Mouse (Mus musculus): ENCODE results near the gene Mindy2.
A peak's percentile ranks its signal among the peaks of the same experiment; 100 is the strongest.

Gene Mindy2

DNA sequence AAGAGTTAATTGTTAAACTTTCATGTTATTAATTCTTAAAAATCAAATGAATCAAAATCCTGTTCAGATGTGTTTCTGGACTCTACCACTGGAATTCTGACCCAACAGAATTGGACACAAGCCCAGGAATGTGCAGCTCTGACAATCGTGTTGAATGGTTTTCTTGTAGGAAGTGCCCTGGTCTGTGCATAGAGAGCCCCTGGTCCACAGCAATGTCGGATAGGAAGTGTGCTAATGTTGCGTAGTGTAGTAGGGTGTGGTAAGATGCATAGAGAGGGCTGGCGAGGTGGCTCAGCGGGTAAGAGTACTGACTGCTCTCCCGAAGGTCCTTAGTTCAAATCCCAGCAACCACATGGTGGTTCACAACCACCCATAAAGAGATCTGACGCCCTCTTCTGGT is 9.8 kb upstream of the Mindy2 start:
- DNase-seq (ENCODE audit: low spot score) = no peak

DNA sequence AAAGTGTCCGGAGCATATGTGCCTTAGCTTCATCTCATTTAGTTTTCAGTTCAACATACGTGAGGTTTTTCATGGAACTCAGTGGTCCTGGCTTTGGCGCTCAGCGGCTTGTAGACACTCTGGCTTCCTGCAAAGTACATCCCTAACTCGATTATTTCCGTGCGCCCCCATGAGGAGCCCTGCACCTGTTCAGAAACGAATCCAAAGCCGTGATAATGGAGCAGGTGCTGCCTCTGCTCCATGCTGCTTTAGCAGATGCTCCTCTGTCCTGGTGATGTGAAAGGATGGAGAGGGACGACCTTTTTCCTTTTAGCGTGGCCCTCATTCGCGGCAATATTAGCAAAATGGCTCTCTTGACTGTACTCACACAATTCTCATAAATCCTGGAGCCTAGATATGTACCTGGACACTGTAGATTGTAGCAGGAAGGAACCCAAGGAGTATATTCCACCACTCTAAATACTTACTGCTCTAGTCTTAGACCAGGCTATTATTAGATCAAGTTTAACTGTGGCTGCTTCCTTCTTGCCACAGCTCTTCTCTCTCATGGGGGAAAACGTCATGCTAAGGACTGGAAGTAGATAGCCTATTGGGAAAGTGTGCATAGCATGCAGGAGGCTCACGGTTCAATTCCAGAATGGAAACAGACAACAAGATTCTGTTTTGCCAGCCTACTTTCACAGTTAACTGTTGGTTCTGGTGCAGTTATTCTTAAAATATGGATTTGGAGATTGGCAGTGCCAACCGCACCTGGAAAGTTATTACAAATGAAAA is 8.6 kb upstream of the Mindy2 start:
- DNase-seq (ENCODE audit: low spot score) = no peak

DNA sequence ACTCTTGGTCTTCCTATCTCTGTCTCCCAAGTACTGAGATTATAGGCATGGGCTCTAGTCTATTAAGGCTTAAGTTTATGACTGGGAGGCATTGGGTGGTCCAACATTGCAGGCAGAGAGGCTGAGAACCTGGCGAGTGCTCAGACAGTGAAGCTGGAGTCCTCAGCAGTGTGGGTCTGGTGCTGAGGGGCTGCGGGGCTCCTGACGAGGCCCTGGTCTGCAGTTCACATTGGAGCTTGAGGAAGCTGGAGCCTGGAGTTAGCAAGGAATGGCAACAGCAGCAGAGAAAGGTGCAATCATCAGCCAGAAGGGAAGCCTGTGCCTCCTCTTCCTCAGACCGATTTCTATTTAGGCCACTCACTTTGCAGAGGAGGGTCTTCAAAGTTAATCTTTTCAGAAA is 7.9 kb upstream of the Mindy2 start:
- no peak for DNase-seq (ENCODE audit: low spot score)

DNA sequence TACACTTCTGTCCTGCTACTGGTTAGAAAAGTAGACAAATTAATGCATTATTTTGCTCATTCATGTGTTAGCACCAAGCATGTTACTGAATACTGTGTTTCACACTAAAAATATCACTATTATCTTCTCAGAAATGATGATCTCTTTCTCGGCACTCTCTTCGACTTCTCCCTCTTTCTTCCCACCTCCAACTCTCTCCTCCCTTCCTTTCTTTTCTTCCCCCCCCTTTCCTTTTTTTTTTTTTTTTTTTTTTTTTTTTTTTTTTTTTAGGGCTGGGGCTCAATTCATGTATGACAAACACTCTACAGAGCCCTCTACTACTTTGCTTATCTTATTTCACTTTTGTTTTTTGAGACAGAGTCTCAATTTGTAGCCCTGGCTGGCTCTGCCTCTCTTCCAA is 1.3 kb upstream of the Mindy2 start:
- DNase-seq (ENCODE audit: low spot score) = no peak

DNA sequence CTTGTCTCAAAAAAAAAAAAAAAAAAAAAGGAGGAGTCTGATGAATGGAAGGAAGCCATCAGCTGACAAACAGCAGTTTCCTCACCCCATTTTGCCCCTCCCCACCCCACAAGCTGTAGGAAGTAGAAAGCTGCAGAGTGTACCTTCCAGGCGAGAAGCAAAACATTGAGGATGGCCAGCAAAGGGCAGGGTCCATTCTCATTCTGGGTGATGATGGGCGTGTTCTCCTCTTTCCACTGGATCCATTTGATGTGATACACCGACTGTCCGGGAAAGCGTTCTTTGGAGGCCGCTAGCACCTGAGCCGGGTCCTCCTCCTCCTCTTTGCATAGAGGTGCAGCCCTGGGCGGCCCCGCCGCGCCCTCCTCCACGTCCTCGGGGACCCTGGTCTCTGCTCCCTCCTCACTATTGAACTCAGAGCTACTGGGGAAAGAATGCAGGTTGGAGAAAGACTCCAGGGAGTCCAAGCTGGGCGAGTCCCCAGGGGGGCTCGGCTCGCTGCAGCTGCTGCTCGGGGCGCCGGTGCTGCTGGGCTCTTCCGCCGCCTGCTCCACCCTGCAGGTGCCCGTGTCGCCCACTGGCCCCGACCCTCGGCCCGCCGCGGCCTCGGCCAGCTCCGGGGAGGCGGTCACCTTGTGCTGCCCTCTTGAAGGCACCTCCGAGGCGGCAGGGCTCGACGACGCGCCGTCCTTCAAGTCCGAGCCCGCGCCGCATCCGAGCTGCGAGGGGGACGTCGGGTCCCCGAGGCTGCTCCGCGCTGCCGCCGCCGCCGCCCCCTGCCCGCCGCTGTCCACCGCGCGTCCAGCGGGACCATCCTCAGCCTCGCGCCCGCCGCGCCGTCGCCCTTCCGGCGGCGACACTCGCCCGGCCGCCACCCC is 605 bp downstream of the Mindy2 start, which contains the start of gene Gm10642:
TSS of gene Gm10642 (plus strand) at position 122 of the 878 bp plus-strand sequence.
- peak; percentile 20 for DNase-seq (ENCODE audit: low spot score)

DNA sequence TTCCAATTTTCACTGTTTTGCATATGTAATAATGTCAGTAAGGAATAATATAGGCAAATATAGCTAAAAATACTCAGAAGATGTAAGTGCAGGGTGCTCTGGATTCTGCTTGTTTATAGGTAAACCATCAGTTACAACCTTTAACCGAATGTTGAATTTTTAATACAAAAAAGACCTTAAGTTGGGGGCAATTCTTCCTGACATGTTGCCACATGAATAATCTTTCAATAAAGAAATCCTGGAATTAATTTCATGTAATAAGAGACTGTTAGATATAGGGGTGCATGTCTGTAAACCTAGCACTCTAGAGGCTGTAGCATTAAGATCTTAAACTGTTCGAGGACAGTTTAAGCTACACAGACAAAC is 1.2 kb downstream of the Mindy2 start:
- no peak for DNase-seq (ENCODE audit: low spot score)

DNA sequence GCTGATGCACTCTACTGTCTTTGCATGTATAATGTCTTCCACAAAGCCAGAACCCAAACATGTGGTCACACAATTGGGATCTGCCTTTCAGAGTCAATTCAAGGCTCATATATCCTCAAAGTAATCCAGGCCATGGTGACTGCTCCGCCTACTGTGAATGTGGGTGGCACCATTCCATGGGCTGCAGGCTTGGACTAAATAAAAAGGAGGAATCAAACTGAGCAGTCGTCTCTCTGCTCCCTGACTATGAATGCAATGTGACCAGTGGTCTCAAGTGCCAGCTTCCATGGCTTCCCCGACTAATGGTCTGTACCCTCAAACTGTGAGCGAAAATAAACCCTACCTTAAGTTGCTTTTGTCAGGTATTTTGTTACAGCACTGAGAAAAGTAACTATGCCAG is 2.5 kb downstream of the Mindy2 start:
- no peak for DNase-seq (ENCODE audit: low spot score)

DNA sequence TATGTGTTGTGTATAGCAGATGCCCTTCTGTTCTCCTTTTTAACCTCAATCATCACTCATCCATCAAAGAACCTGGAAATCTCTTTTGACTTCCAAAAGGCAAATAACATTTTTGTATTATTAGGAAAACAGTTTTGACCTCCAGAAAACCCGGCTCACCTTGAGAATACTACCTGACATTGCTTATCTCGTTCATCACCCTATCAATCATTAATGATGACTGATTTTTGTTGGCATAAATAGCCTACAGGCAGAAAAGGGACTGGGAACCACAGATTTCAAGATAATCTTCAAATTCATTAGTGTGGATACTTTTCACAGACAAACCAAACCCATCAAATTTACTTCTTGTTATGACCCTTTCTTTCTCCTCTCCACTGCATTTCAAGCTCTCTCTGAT is 3.1 kb downstream of the Mindy2 start:
- no peak for DNase-seq (ENCODE audit: low spot score)

DNA sequence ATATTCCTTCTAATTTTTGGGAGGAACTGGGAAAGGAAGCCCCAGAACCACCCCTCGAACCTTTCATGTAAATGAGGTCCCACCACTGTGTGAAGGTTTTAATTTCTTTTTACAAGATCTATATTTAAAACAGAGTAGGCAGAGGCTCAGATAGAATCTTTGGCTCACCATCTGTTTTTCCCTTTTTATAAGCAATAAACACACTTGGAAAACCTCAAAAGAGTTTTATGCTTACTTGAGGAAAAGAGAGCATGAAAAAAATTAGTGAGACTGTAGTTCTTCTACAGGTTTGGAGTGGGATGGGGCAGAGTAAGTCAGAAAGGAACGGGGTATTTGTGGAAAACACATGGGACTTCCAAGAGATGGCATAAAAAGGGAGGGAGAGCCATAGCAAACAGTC is 4.8 kb downstream of the Mindy2 start:
- no peak for DNase-seq (ENCODE audit: low spot score)

DNA sequence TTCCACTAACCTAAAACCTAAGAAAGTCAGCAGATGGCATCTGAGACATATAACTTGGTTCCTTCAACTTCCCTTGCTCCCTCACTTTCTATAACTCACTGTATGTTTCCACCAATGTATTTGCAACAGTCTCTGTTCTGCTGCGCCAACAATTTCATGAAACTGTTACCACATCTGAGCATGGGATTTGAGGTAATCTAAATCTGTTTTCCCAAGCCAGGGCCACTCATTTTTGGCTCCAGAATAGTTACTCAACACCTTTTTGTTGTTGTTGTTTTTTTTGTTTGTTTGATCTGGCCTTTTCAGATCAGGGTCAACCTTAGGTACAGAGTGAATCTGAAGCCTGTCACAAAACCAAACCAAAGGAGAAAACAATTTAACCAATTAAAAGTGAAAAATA is 6.0 kb downstream of the Mindy2 start:
- no peak for DNase-seq (ENCODE audit: low spot score)

DNA sequence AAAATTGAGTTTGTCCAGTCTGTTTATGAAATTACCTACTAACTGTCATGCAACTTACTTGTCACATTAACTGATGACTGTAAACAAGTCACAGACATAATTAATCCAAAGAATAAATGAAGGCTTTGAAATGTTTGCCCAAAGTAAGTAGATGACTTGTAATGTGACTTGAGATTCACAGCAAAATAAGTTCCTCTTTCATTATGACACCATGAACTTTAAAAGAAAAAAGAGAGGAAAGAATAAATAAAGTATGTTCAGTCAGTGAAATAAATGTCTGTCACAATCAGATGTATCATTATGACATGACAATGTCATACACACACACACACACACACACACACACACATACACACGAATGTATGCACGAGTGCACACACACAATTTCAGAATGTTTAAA is 6.7 kb downstream of the Mindy2 start:
- DNase-seq (ENCODE audit: low spot score) = no peak

DNA sequence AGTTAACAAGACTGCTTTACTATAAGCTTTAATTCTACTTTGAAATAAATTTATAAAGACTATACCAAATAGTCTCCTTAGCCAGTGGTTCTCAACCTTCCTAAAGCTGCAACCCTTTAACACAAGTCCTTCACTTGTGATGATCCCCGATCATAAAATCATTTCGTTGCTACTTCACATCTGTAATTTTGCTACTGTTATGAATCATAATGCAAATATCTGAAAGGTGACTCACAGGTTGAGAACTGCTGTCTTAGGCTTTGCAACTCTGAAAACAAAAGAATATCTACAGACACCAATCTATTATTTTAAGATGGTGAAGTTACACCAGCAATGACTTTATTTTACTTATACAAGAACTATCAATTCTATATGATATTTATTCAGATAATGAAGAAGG is 20.2 kb downstream of the Mindy2 start:
- no peak for DNase-seq (ENCODE audit: low spot score)

DNA sequence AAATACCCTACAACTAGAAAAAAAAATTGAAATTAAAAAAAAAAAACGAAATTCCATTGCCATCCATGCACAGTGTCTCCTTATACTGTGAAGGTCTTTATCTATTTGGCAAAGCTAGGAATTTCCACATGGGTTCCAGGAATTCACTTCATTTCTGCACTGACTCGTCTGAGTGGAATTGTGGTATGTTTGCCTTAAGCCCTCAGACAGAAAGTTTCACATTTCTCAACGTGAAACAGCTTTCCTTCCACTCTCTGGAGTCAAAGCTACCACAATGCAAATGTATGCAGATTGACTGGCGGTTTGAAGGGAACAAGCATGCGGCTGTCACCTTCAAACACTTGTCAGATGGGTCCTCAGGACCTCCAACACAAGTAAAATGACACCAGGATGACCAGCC is 25.3 kb downstream of the Mindy2 start:
- DNase-seq (ENCODE audit: low spot score) = no peak

DNA sequence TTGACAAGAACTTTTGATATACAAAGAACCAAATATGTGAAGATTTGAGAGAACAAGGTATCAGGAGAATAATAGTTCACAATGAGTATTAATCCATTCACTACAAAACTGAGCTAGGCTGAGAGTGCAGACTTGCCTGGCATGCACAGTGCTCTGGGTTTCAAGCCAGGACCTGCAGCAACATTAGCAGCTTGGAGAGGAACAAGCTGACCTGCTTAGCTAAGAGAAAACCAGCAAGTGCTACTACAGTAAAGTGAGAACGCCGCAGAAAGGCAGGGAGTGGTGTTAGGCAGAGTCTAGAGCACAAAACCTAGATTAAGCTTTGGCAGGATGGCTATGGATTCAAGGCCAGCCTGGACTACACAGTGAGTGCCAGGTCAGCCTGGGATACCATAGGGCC is 27.3 kb downstream of the Mindy2 start:
- no peak for DNase-seq (ENCODE audit: low spot score)

DNA sequence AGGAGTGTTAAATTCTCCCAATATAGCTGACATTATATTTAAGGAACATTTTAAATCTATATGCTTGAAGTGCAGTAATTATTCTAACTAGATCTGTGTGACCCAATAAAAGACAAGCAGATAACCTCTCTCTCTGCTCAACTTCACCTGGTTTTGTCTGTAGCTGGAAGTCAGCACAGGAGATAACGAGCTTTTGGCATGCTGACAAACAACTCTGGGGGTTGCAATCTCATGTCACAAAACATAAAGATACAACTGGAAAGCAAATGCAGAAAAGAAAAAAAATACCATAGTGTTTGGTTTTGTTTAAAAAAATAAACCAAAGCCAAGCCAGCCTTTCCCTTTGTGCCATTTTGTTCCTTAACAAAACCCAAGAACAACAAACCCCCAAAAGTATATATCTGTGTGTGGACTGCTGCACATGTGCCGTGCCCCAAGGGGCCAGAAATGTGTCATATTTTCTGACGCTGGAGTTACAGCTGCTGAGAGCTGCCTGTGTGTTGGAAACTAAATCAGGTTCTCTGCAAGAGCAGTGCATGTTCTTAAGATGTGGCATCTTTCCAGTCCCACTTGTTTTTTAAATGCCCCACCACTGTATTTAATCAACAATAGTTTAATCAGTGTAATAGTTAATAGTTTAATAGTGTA is 45.8 kb downstream of the Mindy2 start:
- DNase-seq (ENCODE audit: low spot score) = no peak

DNA sequence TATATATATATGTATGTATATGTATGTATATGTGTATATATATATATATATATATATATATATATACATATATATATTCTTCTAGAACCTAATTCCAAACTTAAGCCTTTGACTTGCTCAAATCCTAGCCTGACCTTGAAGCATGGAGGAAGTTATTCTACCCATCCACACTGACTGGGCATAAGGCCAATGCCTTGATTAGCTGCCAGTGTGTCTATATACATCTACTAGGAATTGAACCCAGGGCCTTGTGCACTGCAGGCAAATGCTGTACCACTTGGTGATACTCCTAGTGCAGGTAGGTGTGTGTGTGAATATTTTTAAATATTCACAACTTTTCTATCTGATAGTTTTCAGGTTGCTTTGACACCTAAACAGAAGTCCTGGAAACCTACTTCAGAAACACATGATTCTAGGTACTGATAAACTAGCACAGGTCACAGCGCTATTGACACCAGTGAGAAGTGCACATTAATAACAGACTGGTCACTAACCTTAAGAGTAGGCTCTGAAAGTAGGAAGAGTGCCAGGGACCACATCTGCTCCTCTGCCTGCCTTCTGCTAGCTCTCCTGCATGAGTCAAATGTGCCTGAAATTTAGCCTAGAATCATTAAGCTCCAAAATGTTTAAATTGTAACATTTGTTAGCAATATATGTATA is 54.7 kb downstream of the Mindy2 start:
- no peak for DNase-seq (ENCODE audit: low spot score)

DNA sequence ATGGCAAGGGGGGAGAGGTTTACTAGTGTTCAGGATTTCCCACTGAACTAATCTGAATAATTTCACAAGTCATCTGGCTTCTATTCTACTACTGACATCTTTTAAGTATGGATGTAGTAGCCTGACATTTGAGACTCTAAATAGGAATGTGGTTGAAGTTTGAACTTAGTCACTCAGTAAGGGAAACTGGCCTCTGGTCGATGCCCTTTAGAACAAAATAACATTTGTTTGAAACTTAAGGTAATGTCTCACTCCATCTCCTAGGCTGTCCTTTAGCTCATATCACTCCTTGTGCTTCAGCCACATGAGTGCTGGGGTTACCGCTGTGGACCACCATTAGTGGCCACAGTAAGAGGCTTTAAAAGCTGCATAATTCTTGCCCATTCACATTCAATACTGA is 58.7 kb downstream of the Mindy2 start:
- DNase-seq (ENCODE audit: low spot score) = no peak

DNA sequence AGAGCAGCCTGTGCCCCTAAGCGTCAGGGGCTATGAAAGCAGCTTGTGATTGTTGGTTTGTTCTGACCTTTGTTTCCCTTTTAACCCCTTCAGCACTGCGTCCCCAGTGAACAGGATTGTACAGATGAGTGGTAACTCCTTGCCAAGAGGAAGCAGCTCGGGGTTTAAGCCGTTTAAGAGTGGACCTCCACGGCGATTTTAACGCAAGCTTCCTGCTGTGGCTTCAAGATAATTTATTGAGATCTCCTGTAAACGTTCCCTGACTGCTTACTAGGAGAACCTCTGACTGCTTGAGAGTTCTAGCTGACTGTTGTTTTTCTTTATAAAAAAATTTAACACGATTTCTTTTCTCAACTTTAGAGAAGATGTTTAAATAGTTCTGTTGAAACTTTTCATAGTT is 65.5 kb downstream of the Mindy2 start:
- DNase-seq (ENCODE audit: low spot score) = no peak

DNA sequence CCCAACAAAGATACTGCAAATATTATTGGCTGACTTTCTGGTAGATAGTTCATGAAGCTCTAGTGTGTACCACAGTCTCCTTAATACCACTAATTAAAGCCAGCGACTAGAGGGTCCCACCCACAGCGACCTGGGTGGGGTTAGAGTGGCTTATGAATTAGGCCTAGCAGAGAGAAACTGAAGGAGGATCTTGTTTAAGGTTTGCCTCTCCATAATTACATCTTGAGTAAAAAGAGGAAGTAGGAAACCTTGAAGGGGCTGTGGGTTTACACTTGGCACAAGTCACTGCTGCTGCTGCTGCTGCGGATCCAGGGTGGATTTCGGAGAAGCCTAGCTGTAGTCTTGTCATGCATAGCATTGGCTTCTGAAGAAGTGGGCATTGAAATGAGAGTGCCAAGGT is 66.2 kb downstream of the Mindy2 start:
- no peak for DNase-seq (ENCODE audit: low spot score)

DNA sequence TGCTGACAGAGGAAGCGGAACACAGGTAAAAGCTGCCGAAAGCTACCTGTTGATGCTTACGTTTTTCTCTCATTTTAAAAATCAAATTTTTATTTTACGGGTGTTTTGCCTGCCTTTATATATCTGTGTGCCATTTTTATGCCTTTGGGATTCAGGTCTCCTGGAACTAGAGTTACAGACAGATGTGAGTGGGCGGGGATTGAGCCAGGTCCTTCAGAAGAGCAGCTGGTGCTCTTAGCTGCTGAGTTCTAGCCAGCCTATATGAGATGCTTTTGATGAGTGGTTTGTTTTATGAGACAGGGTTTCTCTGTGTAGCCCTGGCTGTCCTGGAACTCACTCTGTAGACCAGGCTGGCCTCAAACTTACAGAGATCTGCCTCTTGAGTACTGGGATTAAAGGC is 69.8 kb downstream of the Mindy2 start:
- no peak for DNase-seq (ENCODE audit: low spot score)

DNA sequence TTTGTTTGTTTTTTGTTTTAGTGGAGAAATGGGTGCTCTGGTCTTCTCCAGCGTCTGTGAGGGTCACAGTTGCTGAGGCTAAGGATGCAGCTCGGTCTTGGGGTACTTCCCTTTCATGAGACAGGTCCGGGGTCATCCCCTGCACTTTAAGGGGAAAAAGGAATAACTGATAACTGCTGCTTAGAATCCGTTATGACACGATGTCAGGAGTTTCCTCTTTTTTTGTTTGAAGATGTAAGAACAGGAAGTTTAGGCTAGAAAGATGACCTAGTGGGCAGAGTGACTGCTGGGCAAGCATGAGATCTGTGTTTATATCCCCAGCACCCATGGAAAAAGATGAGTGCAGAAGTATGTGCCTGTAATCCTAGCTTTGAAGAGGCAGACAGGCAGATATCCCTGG is 71.8 kb downstream of the Mindy2 start:
- no peak for DNase-seq (ENCODE audit: low spot score)

DNA sequence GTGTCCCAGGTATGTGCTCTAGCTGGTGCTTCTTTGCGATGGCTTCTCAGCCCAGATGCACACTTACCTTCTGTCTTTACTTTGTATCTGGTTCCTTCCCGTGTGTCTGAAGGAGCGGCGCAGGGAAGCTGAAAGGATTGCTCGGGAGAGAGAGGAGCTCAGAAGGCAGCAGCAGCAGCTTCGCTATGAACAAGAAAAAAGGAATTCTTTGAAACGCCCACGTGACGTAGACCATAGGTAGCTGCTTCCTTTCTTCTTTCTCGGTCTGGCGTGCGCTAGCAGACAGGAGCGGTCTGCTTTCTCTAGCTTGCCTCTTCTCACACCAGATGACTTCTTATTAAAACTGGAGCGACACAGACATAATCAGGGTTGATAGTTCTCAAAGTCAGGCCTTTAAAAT is 72.3 kb downstream of the Mindy2 start:
- DNase-seq (ENCODE audit: low spot score) = no peak

DNA sequence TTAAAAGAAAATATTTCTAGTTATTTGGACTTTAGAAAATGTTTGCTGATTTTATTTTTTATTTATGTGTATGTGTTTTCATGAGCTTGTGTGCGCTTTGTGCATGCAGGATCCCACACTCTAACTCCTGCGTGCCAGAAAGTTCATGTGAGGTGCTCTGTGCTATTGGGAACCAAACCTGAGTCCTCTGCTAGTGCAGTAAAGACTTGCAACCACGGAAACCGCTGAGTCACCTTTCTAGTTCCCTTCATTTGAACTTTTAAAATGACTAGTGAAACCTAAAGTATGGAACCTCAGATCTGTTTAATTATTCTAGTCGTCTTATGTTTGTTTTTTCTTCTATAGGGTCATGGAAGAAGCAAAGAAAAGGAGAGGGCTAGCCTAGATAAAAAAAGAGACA is 76.0 kb downstream of the Mindy2 start:
- DNase-seq (ENCODE audit: low spot score) = no peak
